Mouse (Mus musculus) spleen, adult 2 months (tissue): ENCODE measurements around the gene Fkbp9.

ENCODE experiments used
- CTCF ChIP-seq: fragments of 200-500 bp; IDR thresholded peaks from 2 replicates; pipeline ENCODE4 v1.5.1; 2011; ENCODE audit warnings: mild to moderate bottlenecking, inconsistent platforms; ENCODE audit not compliant: insufficient read depth, insufficient read length, insufficient replicate concordance; ENCODE audit errors: extremely low read depth
- POLR2A ChIP-seq: fragments of 200-500 bp; IDR thresholded peaks from 2 replicates; pipeline ENCODE4 v1.6.1; 2011; ENCODE audit warnings: low read depth, low read length, inconsistent platforms

DNA sequence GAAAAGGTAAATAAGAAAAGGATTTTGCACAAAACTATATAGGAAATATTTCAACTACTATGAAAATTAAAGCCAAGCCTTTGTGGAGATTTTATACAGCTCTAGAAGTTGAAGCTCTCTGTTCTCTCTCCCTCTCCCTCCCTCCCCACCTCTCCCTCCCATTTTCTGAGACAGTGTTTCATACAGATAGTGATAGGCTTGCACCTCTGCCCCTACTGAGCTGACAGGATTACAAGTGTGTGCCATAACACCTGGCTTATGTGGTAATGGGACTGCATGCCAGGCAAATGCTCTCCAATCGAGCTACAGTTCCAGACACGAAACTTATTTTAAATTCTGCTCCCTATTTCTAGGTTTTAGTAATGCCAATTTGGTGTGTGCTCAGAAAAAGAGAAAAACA lies 79.1 kb downstream of the Fkbp9 start:
- TF ChIP-seq CTCF (no peak), POLR2A (no peak)
